Mouse (Mus musculus) cerebellum, adult 9-11 months (tissue): ENCODE measurements around the gene Ormdl3.

Source experiments
- DNase-seq: peaks from one replicate; pipeline ENCODE4 v3.0.0; 2022

Ormdl3 gene

DNA sequence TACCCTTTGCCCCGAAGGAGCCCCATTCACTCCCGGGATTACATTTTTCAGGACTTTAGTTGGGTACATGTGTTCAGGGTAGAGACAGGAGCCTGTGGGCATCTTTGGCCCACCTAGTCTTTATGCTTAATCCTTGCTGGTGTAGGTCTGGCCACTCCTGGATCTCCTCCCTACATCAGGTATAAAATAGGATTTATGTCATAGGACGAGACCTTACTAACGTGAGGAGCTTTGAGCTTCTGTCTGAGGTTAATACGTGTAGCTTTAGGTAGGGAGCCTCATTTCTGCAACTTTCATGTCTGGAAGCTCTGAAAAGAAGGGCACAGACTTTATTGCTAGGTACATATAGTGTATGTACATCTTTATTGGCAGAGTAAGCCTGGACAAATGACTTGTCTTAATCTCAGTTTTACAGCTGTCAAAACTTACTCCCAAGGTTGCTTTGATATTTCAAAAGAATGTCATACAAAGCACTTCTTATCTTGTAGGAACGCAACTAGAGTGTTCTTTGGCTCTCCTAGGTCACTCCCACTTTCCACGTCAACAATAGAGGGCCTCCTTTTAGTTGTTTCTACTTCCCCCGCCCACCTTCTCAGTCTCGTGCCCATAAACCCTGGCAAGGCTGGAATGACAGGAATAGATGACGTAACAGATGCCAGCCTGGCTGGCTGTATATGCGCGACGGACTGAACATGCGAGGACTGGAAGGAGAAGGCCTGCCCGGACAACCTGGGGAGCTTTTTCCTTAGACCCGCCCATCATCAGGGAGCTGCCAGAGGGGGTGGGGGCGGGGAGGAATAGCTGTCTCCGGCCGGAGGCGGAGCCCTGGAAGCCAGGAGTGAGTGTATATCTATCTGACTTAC lies 747 bp upstream of the Ormdl3 start:
- DNase-seq, result peak; percentile 72

DNA sequence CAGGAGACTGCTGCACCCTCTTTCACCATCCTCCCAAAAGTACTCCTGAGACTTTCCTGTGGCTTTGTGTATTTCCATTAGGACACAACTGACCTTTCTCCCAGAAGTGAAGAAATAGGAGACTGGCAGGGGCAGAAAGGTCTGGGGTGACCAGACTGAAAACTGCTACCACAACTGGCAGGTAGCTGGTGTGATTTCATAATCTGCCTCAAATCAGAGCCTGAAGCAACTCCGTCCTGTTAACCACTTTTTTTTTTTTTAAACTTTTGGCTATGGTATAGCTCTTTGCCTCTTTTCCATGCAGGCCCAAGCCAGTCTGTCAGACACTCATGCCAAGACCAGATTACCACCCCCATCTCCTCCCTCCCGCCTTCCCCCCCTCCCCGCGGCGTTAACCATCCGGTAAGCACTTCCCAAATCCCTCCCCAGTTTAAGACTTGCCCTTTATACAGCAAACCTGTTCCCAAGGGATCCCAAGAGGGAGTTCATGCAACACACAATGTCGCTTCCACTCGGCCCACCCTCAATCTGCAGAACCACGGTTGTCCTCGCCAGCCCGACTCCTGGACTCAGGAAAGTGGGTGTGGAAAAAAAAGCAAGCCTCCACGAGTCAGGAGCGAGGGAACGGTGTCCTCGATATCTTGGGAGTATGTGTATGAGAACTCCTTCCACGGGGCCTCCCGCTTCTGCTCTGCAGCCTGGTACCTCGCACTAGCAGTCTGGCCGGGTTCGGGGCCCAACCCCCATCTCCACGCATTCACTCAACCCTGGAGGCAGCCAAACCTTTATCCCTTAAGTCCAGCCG lies 879 bp downstream of the Ormdl3 start:
- DNase-seq, result peak; percentile 62

DNA sequence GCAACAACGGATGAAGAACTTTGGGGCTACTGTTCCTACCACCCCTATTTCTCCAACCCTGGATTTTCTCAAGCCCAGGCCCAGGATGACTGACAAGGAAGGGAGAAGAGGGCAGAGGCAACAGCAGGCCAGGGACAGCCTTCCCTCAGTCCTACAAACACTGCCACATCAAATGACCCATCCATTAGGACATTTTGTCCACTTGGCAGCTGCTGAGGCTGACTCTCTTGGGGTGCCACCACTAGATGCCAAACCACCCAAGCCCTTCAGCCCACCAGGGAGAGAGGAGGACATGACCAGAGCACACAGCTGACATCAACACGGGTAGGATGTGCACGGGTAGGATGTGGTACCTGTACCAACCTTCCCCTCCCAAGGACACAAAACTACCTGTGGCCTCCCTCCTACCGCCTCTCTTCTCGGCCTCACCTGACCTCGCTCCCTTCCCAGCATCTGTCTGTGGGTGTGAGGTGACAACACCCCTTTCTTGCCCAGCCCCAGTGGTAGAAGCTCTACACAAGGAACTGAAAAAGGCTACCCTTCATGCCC lies 2.5 kb downstream of the Ormdl3 start:
- DNase-seq, result no peak

DNA sequence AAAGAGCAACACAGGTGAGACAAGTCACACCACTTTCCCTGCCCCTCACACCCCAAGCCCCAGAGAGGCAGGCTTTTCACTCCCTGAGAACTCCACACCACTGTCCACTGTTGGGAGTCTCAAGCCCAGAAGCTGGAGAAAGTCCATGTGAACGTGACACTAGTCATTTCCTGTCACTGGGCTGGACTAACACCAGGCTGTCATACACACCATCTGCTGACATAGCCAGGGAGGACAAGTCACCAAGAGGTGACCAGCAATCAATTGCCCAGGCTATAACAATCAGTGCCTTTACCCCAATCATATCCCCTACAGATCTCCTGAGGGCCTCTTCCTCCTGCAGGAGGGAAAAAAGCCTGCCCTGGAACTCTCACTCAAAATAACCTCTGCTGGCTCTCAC lies 3.0 kb downstream of the Ormdl3 start:
- DNase-seq, result no peak

DNA sequence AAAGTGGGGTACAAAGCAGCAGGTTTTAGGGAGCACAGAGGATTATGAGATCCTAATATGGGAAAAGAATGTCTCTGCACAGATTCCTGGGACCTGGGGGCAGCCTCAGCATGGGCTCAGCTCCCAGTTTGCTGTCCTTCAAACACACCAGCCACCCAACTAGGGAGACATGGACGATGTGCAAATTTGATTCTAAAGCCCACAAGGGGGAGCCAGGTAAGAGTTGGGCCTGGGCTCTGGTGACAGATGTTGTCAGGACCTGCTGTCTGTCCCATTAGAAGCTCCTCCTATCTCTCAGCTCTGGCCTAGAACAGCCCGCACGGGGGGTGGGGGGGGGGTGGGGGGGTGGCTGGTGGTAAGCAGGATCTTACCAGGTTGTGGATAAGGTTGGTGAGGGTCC lies 3.6 kb downstream of the Ormdl3 start:
- DNase-seq, result no peak

DNA sequence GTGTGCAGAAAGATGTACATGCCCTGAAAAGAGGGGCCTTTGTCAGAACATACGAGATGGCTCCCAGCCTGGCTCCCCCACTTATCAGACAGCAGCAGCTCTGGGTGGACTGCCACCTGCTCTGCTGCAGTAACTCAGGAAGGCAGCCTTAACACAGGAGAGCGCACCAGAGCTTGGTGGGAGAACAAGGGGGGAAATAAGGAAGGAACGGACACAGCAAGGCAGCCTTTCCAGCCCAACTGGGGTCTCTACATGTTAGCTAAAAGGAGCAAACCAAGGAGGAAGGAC lies 4.0 kb downstream of the Ormdl3 start:
- no peak for DNase-seq

DNA sequence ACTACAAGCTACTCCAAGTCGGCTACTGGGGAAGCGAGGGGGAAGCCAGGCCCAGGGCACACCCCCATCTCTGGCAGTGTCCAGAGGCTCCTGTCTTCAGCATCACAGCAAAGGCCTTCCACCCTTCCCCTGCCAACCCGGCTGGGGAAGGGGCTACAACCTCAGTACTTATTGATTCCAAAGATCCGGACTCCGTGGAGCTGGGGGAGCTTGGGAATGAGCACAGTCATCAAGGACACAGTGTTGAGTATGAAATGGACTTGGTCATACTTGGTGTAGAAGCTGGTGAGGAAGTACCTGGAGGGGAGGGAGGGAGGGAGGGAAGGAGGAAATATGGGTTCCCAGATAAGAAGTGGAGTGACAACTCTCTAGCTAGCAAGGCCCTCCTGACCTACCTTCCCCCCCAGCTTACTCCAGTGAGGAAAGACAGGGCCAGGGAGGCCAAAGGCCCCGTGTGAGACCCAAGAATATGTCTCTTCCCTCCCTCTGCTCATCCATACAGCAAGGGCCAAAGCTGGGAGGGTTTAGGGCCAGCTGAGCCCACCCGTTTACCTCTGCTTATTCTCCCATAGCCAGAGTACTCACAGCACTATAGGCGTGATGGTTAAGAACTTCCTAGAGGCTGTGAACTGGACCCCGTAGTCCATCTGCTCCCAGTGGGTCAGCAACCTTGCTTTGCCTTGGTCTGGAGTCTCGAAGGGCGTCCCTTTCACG lies 4.5 kb downstream of the Ormdl3 start:
- no peak for DNase-seq

DNA sequence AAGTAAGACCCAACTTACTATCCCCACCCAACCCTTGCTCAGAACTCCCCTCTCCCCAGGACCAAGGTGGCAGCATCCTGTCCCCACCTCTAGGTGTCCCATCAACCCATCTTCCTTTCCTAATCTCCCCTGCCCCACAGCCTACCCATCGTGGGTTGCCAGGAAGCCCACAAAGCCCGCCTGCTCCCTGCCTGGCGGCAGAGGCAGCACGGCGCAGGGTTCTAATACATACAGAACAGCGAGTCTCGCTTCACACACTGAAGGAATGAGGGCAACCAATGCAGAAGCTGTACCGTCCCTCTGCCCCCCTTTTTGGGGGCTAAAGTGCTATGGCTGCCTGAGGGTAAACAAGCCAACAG lies 5.2 kb downstream of the Ormdl3 start:
- DNase-seq, result no peak

DNA sequence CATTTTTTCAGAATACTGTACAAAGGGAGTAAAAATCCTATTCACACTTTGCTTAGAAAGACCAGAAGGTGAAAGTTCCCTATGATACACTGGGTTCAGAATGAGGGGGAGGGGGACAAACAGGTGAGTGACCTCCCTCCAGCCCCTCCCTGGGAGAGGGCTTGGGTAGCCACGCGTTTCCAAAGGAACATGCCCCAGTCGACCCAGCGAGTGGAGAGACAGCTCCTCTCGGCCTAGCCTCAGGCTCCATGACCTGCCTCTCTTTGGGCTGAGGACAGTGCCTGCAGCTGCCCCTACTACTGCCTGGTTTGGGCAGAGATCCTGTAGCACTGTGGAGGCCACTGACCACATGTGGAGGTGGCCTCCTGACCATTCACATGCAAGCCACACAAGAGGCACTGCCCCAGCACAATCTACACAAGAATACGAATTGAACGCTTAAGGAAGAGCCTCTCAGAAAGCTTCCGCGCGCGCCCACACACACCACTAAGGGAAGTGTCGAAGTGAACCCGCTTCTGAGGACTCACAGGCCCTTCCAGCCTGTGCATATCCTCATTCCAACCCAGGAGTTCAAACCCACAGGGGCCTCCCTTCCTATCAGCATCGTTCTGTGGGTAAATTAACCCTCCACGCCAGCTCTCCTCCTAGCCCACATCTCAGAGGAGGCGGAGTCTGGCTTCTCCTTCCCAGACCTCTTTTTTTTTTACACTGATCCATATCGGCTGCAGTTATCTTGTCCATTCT lies 5.7 kb downstream of the Ormdl3 start:
- DNase-seq, result no peak

DNA sequence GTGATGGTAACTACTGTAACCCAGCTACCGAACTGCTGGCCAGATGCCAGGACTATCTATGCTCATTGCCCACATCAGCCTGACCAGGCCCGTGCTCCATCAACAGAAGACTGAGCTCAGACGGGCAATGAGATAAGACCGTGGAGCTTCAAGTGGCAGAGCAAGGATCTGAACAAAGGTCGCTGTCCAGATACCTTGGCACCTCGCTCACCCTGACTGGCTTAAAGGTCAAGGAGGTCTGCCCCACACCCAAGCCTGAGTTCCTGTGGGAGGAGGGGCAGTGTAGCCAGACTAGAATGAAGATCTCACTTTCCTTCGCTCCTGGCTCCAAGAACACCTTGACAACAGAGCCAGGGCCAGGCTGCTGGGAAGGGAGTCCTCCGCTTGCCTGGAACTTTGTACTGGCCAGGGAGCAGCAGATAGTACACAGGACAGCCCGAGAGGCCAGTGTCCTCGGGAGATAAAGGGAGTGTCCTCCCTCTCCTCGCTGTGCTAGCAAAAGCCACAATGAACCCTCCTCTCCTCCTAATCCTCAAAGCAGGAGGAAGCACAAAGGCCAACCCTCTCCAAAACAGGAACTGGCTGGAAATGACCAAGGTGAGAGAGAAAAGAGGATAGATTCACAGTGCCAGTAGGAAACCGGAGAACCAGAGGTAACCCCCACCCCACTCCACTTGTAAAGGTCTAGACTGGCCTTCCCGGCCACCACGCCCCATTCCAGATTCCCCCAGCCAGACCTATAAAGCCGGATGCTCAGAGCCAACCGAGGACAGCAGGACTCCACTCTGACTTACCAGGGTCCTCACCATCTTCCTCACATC lies 6.7 kb downstream of the Ormdl3 start:
- no peak for DNase-seq

DNA sequence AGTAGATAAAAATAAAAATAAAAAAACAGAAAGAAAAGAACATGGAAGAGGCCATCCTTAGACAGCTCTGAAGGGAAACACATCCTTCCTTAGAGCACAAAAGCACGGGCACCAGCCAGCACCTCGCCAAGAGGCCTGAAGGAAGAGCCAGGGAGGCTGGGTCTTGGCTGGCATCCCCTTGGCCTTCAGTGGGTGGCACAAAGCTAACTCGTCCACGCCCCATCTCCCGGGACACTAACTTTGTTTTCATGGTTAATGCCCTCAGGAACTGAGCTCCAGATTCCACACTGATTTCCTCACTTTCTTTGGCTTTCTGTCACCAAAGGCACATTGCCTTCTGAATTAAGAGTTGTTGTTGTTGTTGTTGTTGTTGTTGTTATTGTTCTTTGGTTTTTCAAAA lies 9.4 kb downstream of the Ormdl3 start:
- no peak for DNase-seq

DNA sequence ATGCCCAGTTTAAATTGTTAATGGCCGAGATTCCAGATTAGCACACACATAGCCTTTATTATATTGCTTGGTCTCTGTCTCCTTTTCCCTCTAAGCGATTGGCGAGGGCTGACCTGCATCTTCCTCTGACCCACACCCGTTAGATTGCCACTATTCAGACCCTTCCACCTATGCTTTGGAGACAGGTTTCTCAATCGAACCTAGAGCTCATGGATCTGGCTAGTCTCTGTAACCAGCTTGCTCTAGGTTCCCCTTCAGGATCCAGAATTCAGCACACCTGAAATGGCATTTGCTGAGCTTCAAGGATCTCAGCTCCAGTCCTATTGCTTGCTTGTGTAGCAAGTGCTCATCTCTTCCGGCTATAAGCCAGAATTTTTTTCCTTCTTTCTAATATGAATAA lies 17.7 kb downstream of the Ormdl3 start:
- no peak for DNase-seq

DNA sequence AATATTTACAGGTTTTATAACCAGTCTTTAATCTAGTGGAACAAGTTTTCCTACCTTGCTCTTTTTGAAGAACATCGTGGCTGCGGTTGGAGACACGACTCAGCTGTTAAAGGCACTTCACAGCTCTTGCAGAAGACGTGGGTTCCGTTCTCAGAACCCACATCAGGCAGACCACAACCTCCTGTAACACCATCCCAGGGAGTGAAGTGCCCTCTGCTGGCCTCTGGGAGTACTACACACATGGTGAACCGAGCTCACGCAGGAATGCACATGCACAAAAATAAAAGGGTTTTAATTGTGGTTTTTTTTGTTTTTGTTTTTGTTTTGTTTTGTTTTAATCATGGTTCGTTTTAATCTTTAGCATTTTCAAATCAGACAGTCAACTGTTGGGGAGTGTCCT lies 18.8 kb downstream of the Ormdl3 start:
- no peak for DNase-seq

DNA sequence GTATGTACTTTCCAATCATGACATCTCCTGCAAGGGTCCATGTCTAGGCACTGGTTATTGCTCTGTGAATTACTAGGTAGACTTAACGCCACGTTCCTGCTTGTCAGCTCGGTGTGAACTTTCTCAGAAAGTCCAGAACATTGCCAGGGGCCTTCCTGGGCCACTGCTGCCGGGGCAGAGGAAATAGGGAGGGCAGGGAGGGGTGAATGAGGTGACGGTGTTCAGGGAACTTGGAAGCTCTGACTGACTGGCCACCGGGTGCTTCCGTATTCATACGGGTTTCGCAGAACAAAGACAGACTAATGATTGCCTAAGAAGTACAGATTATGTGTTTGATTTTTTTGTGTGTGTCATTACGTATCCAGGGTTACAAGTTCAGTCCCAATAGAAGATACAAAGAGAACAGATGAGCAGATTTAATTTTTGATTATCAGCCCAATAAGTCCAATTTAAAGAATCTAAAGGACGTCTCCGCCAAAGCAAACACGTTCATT lies 23.2 kb downstream of the Ormdl3 start:
- DNase-seq, result no peak

DNA sequence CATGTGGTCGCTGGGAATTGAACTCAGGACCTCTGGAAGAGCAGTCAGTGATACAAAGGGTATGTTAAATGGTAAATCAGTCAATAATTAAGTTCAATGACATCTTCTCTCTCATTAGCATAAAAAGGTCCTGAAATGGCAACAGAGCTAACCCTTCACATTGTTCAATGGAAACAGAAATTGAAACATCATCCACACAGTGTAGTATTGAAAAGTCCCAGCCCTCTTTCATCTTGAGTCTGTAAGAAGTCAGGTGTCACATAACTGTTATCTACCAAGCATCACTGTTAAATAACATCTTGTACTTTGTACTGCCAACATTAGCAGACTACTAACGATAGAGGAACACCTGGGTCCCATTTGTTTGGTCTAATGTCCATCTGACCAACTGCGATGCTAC lies 24.1 kb downstream of the Ormdl3 start:
- no peak for DNase-seq

DNA sequence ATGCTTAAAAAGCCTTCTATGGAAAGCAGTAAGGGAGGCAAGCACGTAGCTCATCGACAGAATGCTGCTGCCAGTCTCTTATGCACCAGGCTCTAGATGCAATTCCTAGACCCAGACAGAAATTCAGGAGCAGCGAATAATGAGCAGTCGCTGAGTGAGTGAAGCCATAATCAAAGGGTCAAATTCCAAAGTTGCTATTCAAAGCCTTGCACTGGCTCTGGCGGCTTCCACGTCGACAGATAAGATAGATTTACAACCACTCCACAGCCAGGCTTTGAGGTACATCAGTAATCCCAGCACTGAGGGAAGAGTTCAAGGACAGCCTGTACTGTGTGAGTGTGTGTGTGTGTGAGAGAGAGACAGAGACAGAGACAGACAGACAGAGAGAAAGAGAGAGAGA lies 26.2 kb downstream of the Ormdl3 start:
- DNase-seq, result no peak

DNA sequence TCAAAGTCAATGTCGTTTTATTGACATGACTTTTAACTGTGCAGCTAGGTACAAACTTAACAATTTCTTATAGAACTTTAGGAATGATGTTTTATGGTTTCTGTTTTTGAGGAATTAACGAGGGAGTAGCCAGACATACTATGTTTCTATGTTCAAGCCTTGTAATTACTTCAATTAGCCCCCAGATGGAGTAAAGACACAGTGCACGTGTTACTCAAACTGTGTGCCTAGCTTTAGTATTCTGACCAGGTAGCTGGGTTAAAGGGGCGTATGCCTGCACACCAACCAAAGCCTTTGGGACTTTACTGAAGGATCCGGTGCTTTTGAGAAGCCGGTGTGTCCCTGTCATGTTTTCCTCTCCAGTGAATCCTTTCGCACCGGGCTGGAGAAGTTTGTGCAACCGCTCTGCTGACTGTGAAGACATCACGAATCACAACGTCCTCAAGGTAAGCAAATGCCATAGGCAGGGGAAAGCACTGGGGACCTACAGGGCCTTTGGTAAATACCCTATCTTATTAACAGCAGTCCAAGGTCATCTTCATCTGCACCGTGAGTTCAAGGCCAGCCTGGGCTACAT lies 32.0 kb downstream of the Ormdl3 start:
- DNase-seq, result no peak

DNA sequence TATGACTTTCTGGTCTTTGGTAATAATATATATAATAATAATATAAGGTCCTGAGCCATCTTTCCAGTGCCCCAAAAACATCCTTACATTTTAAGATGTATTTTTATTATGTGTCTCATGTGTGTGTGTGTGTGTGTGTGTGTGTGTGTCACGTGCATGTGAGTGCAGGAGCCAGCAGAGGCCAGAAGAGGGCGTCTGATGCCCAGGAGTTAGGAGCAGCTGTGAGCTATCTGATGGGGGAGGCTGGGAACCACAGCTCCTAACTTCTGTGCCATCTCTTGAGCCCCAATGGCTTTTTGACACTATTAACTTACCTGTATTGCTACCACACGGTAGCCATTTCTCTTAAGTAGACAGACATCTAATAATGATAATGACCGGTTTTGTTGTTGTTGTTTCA lies 33.2 kb downstream of the Ormdl3 start:
- no peak for DNase-seq

DNA sequence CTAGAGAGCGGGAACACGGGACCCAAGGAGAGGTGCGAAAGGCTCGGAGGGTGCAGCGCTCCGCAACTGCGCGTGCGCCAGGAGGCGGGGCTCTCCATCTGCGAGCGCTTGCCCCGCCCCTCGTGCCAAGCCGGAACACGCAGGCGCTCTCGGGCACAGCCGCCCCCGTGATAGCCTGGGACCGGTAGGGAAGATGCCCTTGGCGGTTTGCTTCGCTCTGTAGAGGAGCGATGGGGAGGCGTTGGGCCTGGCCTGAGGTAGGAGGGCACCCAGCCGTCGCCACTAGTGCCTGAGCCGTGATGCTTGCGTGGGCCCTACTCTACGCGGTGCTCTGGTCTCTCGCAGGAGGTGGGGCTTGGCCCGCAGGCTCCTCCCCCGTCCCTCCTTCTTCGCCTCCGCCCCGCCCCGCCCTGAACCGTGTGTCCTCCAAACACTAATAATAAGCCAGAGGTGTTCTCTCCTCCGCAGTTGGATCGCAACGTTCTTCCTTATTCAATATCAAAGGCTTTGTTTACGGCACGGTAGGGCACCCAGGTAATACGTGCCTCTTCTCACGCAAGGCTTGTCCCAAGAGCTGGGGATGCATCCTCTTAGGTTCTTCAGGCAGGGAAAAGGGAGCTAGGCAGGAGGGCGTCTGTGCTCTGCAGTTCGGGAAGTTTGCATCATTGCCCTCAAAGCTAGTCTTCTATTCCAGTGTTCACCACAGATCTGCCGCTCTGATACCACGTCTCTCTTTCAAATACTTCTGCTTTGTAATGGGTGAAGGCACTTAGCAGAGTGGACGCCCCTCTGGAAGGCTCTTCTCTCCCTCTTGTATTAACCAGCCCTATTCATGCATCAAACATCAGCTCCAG lies 36.0 kb downstream of the Ormdl3 start, which contains the start of gene Zpbp2:
Zpbp2 (plus strand) TSS at position 123 of the 854 bp plus-strand sequence.
- DNase-seq, result peak; percentile 93

DNA sequence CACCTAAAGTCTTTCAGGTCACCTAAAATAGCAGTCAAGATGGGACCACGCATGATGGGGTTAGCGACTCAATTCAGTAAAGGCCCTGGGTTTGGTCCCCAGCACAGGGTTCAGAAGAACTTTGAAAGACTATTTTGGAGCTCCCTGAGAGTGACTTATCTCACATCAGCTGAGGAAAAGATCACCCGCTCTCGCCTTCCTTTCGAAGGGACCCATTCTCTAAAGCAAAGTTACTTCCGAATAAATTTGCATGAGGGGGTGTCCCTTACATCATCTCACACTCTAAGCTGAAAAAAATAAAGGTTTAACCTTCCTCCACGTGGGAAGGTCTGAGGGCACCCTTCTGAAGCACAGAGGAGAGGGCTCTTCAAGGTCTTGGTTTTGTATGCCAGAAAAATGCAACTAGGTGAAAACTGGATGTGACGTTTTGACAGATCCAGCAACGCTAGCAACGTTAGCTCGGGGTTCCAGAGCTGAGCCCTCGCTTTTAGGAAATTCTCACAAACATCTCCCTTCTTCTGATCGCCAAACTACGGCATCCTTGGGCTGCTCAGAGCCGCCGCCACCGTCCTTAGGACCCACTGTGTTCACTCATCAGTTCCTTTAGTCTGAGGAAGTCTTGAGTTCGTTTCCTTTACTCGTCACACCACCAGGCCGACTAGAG lies 36.7 kb downstream of the Ormdl3 start:
- no peak for DNase-seq
